Mouse (Mus musculus) limb, embryonic 14.5 days (tissue): ENCODE measurements around the gene Otp. TPM values are rescaled to one million over a fixed set of nuclear protein-coding genes. Genes with fewer than 3 reads are reported as not detected.

Source experiments
- ATAC-seq: fragments of 200-750 bp; cut with Nextera tagmentation; 2 replicates; pipeline ENCODE4 v1.8.0; 2017; ENCODE audit warnings: low read depth, moderate number of reproducible peaks, moderate TSS enrichment; ENCODE audit not compliant: low FRiP score
- DNase-seq: peaks from one replicate; pipeline ENCODE4 v3.0.0-alpha.2; 2015; ENCODE audit warnings: low spot score
- H3K27ac ChIP-seq: fragments of 300-500 bp; sonication (generic); replicated peaks from 2 replicates; pipeline ENCODE4 v1.5.1; 2014; ENCODE audit warnings: low read depth, mild to moderate bottlenecking, low read length, moderate library complexity, mixed read lengths
- H3K27me3 ChIP-seq: fragments of 300-500 bp; sonication (generic); 2 replicates; pipeline ENCODE4 v1.6.1; 2014; ENCODE audit warnings: low read length, mixed read lengths; ENCODE audit not compliant: control insufficient read depth, insufficient read depth
- H3K36me3 ChIP-seq: fragments of 300-500 bp; sonication (generic); 2 replicates; pipeline ENCODE4 v1.6.1; 2014; ENCODE audit warnings: mild to moderate bottlenecking, low read length, moderate library complexity, mixed read lengths; ENCODE audit not compliant: control insufficient read depth, insufficient read depth
- H3K4me1 ChIP-seq: fragments of 300-500 bp; sonication (generic); 2 replicates; pipeline ENCODE4 v1.6.1; 2014; ENCODE audit warnings: antibody characterized with exemption, low read length, mixed read lengths; ENCODE audit not compliant: control insufficient read depth, insufficient read depth
- H3K4me2 ChIP-seq: fragments of 300-500 bp; sonication (generic); replicated peaks from 2 replicates; pipeline ENCODE4 v1.6.1; 2014; ENCODE audit warnings: low read depth, mild to moderate bottlenecking, low read length, moderate library complexity; ENCODE audit not compliant: severe bottlenecking
- H3K4me3 ChIP-seq: fragments of 300-500 bp; sonication (generic); replicated peaks from 2 replicates; pipeline ENCODE4 v1.5.1; 2014; ENCODE audit warnings: low read length
- H3K9ac ChIP-seq: fragments of 300-500 bp; sonication (generic); 2 replicates; pipeline ENCODE4 v1.6.1; 2014; ENCODE audit warnings: mild to moderate bottlenecking, low read depth, low read length, moderate library complexity; ENCODE audit not compliant: severe bottlenecking
- H3K9me3 ChIP-seq: fragments of 300-500 bp; sonication (generic); 2 replicates; pipeline ENCODE4 v1.6.1; 2016; ENCODE audit warnings: low read length; ENCODE audit not compliant: control insufficient read depth
- POLR2A ChIP-seq: fragments of 200-500 bp; IDR thresholded peaks from 2 replicates; pipeline ENCODE4 v1.8.0; 2012; ENCODE audit warnings: inconsistent platforms, mild to moderate bottlenecking, moderate library complexity, borderline replicate concordance; ENCODE audit not compliant: insufficient read depth, insufficient read length; ENCODE audit errors: extremely low read depth
- WGBS: fragments of 180-500 bp; shearing (Covaris S2); extraction: QIAGEN DNeasy Blood & Tissue Kit; methylation state at CpG from one replicate; pipeline ENCODE4 v1.1.7; 2014; 5-methylcytosine and 5-hydroxymethylcytosine counted together
- polyA plus RNA-seq, 2 experiments: library from polyadenylated mRNA; depleted of rRNA in 1 of 2; stranded (reverse) in 1 of 2; unstranded in 1 of 2; fragments of >200 nt; fragmentation: Nextera tagmentation in 1 of 2; extraction: Ambion mirVana in 1 of 2; gene quantifications; 2 replicates each; pipeline versions ENCODE4 v1.2.1 to v1.2.3; 2012 to 2014

The Otp gene
- polyA plus RNA-seq, 2 experiments = 0.05 TPM; not detected in 1

GRCm38 (mm10) chr13:94838756-94839337 lies 36.6 kb upstream of the Otp start:
- ATAC-seq (no peak), DNase-seq (no peak)
- Histone ChIP-seq H3K27ac (no peak overlapping the region), H3K4me2 (no peak overlapping the region), H3K36me3 (peaks cover 37% of the 10 kb centered on the region), H3K4me1 (no peaks in the 10 kb centered on the region), H3K9me3 (no peaks in the 10 kb centered on the region), H3K9ac (no peak overlapping the region), H3K4me3 (no peak overlapping the region), H3K27me3 (no peaks in the 10 kb centered on the region)
- no peak for TF ChIP-seq POLR2A
- 85% methylated on average over 8 of the region's 8 CpGs for WGBS

GRCm38 (mm10) chr13:94843236-94843635 lies 32.2 kb upstream of the Otp start:
- ATAC-seq = no peak
- WGBS = 68% methylated on average over 5 of the region's 5 CpGs
- Histone ChIP-seq H3K9ac (no peak overlapping the region), H3K4me1 (no peaks in the 10 kb centered on the region), H3K4me2 (no peak overlapping the region), H3K36me3 (peaks cover 27% of the 10 kb centered on the region), H3K9me3 (no peaks in the 10 kb centered on the region), H3K4me3 (no peak overlapping the region), H3K27ac (no peak overlapping the region), H3K27me3 (no peaks in the 10 kb centered on the region)
- no peak for TF ChIP-seq POLR2A
- no peak for DNase-seq

GRCm38 (mm10) chr13:94847870-94848269 lies 27.5 kb upstream of the Otp start:
- WGBS = 76% methylated on average over 7 of the region's 7 CpGs

GRCm38 (mm10) chr13:94849351-94849750 lies 26.1 kb upstream of the Otp start:
- no peak for TF ChIP-seq POLR2A
- DNase-seq = no peak
- WGBS = 54% methylated on average over 13 of the region's 13 CpGs

More at GRCm38 (mm10) chr13:94847870-94848269, 27.5 kb upstream of the Otp start:
- Histone ChIP-seq H3K4me3 (no peak overlapping the region), H3K27me3 (no peaks in the 10 kb centered on the region), H3K4me1 (no peaks in the 10 kb centered on the region), H3K9ac (no peak overlapping the region), H3K9me3 (no peaks in the 10 kb centered on the region), H3K36me3 (0 out of 2 replicates have a peak, but pooled peaks cover 3% of the 10 kb centered on the region), H3K27ac (no peak overlapping the region), H3K4me2 (no peak overlapping the region)
- TF ChIP-seq POLR2A = no peak
- no peak for ATAC-seq
- DNase-seq = no peak

GRCm38 (mm10) chr13:94858016-94858575 lies 17.3 kb upstream of the Otp start:
- Histone ChIP-seq H3K9ac (no peak overlapping the region), H3K27me3 (no peaks in the 10 kb centered on the region), H3K36me3 (no peaks in the 10 kb centered on the region), H3K27ac (no peak overlapping the region), H3K4me1 (no peaks in the 10 kb centered on the region), H3K9me3 (no peaks in the 10 kb centered on the region), H3K4me3 (no peak overlapping the region), H3K4me2 (no peak overlapping the region)
- 72% methylated on average over 8 of the region's 8 CpGs for WGBS
- TF ChIP-seq POLR2A = no peak
- no peak for DNase-seq
- no peak for ATAC-seq

More at GRCm38 (mm10) chr13:94849351-94849750, 26.1 kb upstream of the Otp start:
- H3K4me2 ChIP-seq = no peak overlapping the region
- H3K4me3 ChIP-seq = no peak overlapping the region
- no peak for ATAC-seq
- no peaks in the 10 kb centered on the region for H3K27me3 ChIP-seq
- no peaks in the 10 kb centered on the region for H3K9me3 ChIP-seq
- no peaks in the 10 kb centered on the region for H3K4me1 ChIP-seq
- H3K36me3 ChIP-seq = no peaks in the 10 kb centered on the region
- H3K27ac ChIP-seq = no peak overlapping the region
- H3K9ac ChIP-seq = no peak overlapping the region
